Mouse (Mus musculus) liver, embryonic 14.5 days (tissue): Measurements from ENCODE around the gene Osbp2. TPM values are rescaled to one million over a fixed set of nuclear protein-coding genes. Genes with fewer than 3 reads are reported as not detected.

Source experiments
- ATAC-seq: fragments of 200-750 bp; cut with Nextera tagmentation; 2 replicates; pipeline ENCODE4 v1.8.0; 2017; ENCODE audit warnings: moderate number of reproducible peaks, mild to moderate bottlenecking, moderate library complexity; ENCODE audit not compliant: insufficient read depth
- DNase-seq, 3 experiments: peaks; one replicate each; pipeline ENCODE4 v3.0.0-alpha.2; 2012 to 2013; ENCODE audit warnings: low read depth in 3 of 3, low spot score in 3 of 3
- H3K27ac ChIP-seq: fragments of 300-500 bp; sonication (generic); 2 replicates; pipeline ENCODE4 v1.5.1; 2014; ENCODE audit warnings: moderate library complexity, mild to moderate bottlenecking, control low read depth, inconsistent platforms
- H3K27me3 ChIP-seq: fragments of 300-500 bp; sonication (generic); 2 replicates; pipeline ENCODE4 v1.6.1; 2014; ENCODE audit warnings: mild to moderate bottlenecking, low read length, moderate library complexity; ENCODE audit not compliant: control insufficient read depth, insufficient read depth
- H3K36me3 ChIP-seq: fragments of 300-500 bp; sonication (generic); replicated peaks from 2 replicates; pipeline ENCODE4 v1.6.1; 2014; ENCODE audit warnings: low read depth; ENCODE audit not compliant: control insufficient read depth, insufficient read depth
- H3K4me1 ChIP-seq, 2 experiments: fragments of 200-500 bp in 1 of 2; fragments of 300-500 bp in 1 of 2; sonication (generic) in 1 of 2; replicated peaks; 2 replicates each; pipeline ENCODE4 v1.6.1; 2012 to 2014; ENCODE audit warnings: antibody characterized with exemption in 1 of 2, inconsistent platforms in 1 of 2, low read length in 1 of 2; ENCODE audit not compliant: control insufficient read depth in 2 of 2, insufficient read depth in 2 of 2
- H3K4me2 ChIP-seq: fragments of 300-500 bp; sonication (generic); 2 replicates; pipeline ENCODE4 v1.6.1; 2014; ENCODE audit warnings: low read depth, mild to moderate bottlenecking, control low read depth, moderate library complexity
- H3K4me3 ChIP-seq, 2 experiments: fragments of 200-500 bp in 1 of 2; fragments of 300-500 bp in 1 of 2; sonication (generic) in 1 of 2; 2 replicates each; pipeline ENCODE4 v1.5.1; 2012 to 2014; ENCODE audit warnings: low read depth in 2 of 2, low read length in 2 of 2, mild to moderate bottlenecking in 2 of 2, control low read depth in 1 of 2, inconsistent platforms in 1 of 2, moderate library complexity in 1 of 2; ENCODE audit not compliant: insufficient read depth in 1 of 2
- H3K9ac ChIP-seq: fragments of 300-500 bp; sonication (generic); replicated peaks from 2 replicates; pipeline ENCODE4 v1.6.1; 2014; ENCODE audit warnings: mild to moderate bottlenecking, control low read depth, moderate library complexity
- H3K9me3 ChIP-seq: fragments of 300-500 bp; sonication (generic); 2 replicates; pipeline ENCODE4 v1.6.1; 2016; ENCODE audit warnings: low read length, mixed read lengths; ENCODE audit not compliant: control insufficient read depth
- CTCF ChIP-seq: IDR thresholded peaks from 2 replicates; pipeline ENCODE4 v1.5.1; 2016; ENCODE audit warnings: antibody characterized with exemption, low read depth, control low read depth
- EP300 ChIP-seq: IDR thresholded peaks from 2 replicates; pipeline ENCODE4 v1.6.1; 2016; ENCODE audit warnings: antibody characterized with exemption, low read depth
- WGBS: fragments of 180-500 bp; shearing (Covaris S2); extraction: QIAGEN DNeasy Blood & Tissue Kit; methylation state at CpG from one replicate; pipeline ENCODE4 v1.1.7; 2014; ENCODE audit not compliant: insufficient replicate concordance; 5-methylcytosine and 5-hydroxymethylcytosine counted together
- polyA plus RNA-seq, 2 experiments: library from polyadenylated mRNA; depleted of rRNA in 1 of 2; stranded (reverse) in 1 of 2; unstranded in 1 of 2; fragments of >200 nt; fragmentation: Nextera tagmentation in 1 of 2; extraction: Ambion mirVana in 1 of 2; gene quantifications; 2 replicates each; pipeline versions ENCODE4 v1.2.1 to v1.2.3; 2012 to 2014

Gene Osbp2
- polyA plus RNA-seq, 2 experiments = 0.03 to 0.18 TPM

- ATAC-seq (no peak), DNase-seq (no peak)
- no peaks in the 10 kb centered on the region for H3K4me1 ChIP-seq
- no peak overlapping the region for H3K27ac ChIP-seq
- TF ChIP-seq EP300 = no peak
- TF ChIP-seq CTCF = peak; percentile 25; the same call in 1 of the 2 replicates
- no peak overlapping the region for H3K4me3 ChIP-seq
- no peak overlapping the region for H3K9ac ChIP-seq
- 24% methylated on average over 1 of the region's 1 CpGs for WGBS
- H3K4me2 ChIP-seq = no peak overlapping the region
- no peaks in the 10 kb centered on the region for H3K9me3 ChIP-seq
- no peaks in the 10 kb centered on the region for H3K36me3 ChIP-seq
- no peaks in the 10 kb centered on the region for H3K27me3 ChIP-seq
Measured at GRCm38 (mm10) chr11:3802057-3802456, 61.6 kb downstream of the Osbp2 start.

GRCm38 (mm10) chr11:3797631-3798215 lies 66.0 kb downstream of the Osbp2 start:
- TF ChIP-seq EP300 = no peak
- no peak for TF ChIP-seq CTCF
- WGBS = 60% methylated on average over 6 of the region's 6 CpGs

GRCm38 (mm10) chr11:3790736-3791135 lies 73.0 kb downstream of the Osbp2 start:
- Histone ChIP-seq H3K36me3 (no peaks in the 10 kb centered on the region), H3K9ac (no peak overlapping the region), H3K9me3 (no peaks in the 10 kb centered on the region), H3K4me1 (no peaks in the 10 kb centered on the region), H3K27me3 (no peaks in the 10 kb centered on the region), H3K4me2 (no peak overlapping the region), H3K27ac (no peak overlapping the region), H3K4me3 (no peak overlapping the region)
- ATAC-seq (no peak), DNase-seq (no peak)
- TF ChIP-seq EP300 = no peak
- TF ChIP-seq CTCF = no peak

More at GRCm38 (mm10) chr11:3797631-3798215, 66.0 kb downstream of the Osbp2 start:
- no peaks in the 10 kb centered on the region for H3K36me3 ChIP-seq
- ATAC-seq (no peak), DNase-seq (no peak)
- H3K27me3 ChIP-seq = no peaks in the 10 kb centered on the region
- no peaks in the 10 kb centered on the region for H3K9me3 ChIP-seq
- no peak overlapping the region for H3K27ac ChIP-seq
- H3K4me3 ChIP-seq = no peak overlapping the region
- H3K4me1 ChIP-seq = no peaks in the 10 kb centered on the region
- no peak overlapping the region for H3K4me2 ChIP-seq
- H3K9ac ChIP-seq = no peak overlapping the region

GRCm38 (mm10) chr11:3789919-3790318 lies 73.8 kb downstream of the Osbp2 start:
- Histone ChIP-seq H3K4me1 (no peaks in the 10 kb centered on the region), H3K9ac (no peak overlapping the region), H3K4me3 (no peak overlapping the region), H3K27ac (no peak overlapping the region), H3K27me3 (no peaks in the 10 kb centered on the region), H3K9me3 (no peaks in the 10 kb centered on the region), H3K36me3 (no peaks in the 10 kb centered on the region), H3K4me2 (no peak overlapping the region)
- WGBS = 53% methylated on average over 3 of the region's 3 CpGs
- ATAC-seq (no peak), DNase-seq (no peak)
- TF ChIP-seq CTCF (no peak), EP300 (no peak)

GRCm38 (mm10) chr11:3786564-3786963 lies 77.1 kb downstream of the Osbp2 start:
- no peak overlapping the region for H3K27ac ChIP-seq
- no peak for ATAC-seq
- H3K4me3 ChIP-seq = no peak overlapping the region
- no peaks in the 10 kb centered on the region for H3K9me3 ChIP-seq
- H3K36me3 ChIP-seq = no peaks in the 10 kb centered on the region
- TF ChIP-seq CTCF (peak; percentile 92), EP300 (no peak)
- no peaks in the 10 kb centered on the region; the same call in 1 of the 2 replicates for H3K27me3 ChIP-seq
- no peak overlapping the region for H3K9ac ChIP-seq
- H3K4me1 ChIP-seq = no peaks in the 10 kb centered on the region
- 23% methylated on average over 6 of the region's 6 CpGs for WGBS
- peak; percentile 36 to 49 (median 39) for DNase-seq
- H3K4me2 ChIP-seq = no peak overlapping the region
